Mouse (Mus musculus): Measurements from ENCODE around the gene Icam5.

The Icam5 gene

GRCm38 (mm10) chr9:21073044-21073840, 41.4 kb downstream of the Icam5 start, which contains the start of the genes Gm49373 and Fdx1l:
Gm49373 (minus strand) TSS chr9:21073096.
Fdx1l (minus strand) TSS chr9:21073614.
- in situ Hi-C loops (cut with MboI; ENCODE audit: low pct_unique_long_range_greater_than_20kb in 1 of 2, low sequenced_read_pairs in 2 of 2, unreplicated experiment in 1 of 2), result no loop called here

DNA sequence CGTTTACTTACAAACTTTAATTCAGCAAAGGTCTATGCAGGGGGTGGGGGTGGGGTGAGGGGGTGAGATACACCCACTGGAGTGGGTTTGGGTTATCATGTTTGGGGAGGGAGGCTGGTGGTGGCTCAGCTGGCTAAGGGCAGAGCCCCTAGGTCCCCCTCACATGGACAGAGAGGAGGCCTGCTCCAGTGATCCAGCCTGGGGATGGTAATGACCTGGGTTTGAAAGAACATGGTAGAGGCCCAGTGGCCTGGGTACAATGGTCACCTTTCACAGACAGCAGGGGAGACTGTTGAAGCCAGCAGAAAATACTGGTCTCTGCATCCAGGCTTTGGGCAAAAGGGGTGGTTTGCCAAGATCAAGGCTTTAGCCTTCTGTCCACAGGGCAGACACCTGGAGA, 42.3 kb downstream of the Icam5 start:
- in situ Hi-C loops (cut with MboI; ENCODE audit: low pct_unique_long_range_greater_than_20kb in 1 of 2, low sequenced_read_pairs in 2 of 2, unreplicated experiment in 1 of 2), result no loop called here

DNA sequence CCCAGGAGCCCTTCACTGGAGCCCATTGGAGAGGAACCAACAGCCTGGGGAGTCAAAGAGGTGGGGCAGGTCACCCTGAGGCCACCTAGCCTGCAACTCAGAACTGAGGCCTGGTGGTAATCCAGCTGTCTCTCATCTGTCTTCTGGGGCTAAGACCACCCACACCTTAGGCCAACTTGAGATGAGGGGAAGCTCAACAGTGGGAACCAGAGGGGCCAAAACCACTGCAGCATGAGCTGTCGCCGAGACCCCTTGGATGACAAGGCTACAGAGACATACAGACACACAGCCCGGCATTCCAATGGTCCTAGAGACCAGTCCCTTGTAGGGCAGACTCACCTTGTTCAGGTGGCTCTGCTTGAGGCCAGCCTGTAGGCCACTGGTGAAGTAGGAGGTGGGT, 43.8 kb downstream of the Icam5 start:
- in situ Hi-C loops (cut with MboI; ENCODE audit: low pct_unique_long_range_greater_than_20kb in 1 of 2, low sequenced_read_pairs in 2 of 2, unreplicated experiment in 1 of 2), result no loop called here

- in situ Hi-C loops (cut with MboI; ENCODE audit: low pct_unique_long_range_greater_than_20kb in 1 of 2, low sequenced_read_pairs in 2 of 2, unreplicated experiment in 1 of 2), result loop anchor here in 1 of 2 experiments (10.0 kb wide), 1 partner anchor 146 kb away; no protein-coding TSS in a partner anchor
Observed at GRCm38 (mm10) chr9:21081127-21081526, 49.3 kb downstream of the Icam5 start.

DNA sequence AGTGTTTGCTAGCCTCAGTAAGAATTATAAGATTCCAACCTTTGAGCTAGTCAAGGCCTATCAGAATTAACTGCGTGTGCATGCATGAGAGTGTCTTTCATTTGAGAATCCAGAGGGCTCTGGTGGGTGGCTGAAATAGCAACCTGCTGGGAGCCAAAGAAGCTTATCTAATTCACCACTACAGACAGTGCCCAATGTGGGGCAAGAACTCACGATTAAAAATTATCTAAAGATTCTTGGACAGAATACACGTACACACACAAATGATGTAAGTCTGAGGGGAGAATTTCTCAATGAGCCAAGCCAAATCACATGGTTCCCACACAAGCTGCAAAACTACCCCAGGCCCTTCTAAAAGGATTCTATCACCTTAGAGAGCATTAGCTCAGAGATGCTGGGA, 51.5 kb downstream of the Icam5 start:
- in situ Hi-C loops (cut with MboI; ENCODE audit: low pct_unique_long_range_greater_than_20kb in 1 of 2, low sequenced_read_pairs in 2 of 2, unreplicated experiment in 1 of 2), result loop anchor here in 1 of 2 experiments (10.0 kb wide), 1 partner anchor 149 kb away; no protein-coding TSS in a partner anchor

Measured in mouse embryonic stem cell (cell line).